Mouse (Mus musculus) ovary, postnatal 36 days (tissue): Measurements from ENCODE around the gene Mt1.

Experiments
- DNase-seq: peaks from one replicate; pipeline ENCODE4 v3.0.0; 2022; ENCODE audit warnings: low spot score, mixed read lengths

Gene Mt1

DNA sequence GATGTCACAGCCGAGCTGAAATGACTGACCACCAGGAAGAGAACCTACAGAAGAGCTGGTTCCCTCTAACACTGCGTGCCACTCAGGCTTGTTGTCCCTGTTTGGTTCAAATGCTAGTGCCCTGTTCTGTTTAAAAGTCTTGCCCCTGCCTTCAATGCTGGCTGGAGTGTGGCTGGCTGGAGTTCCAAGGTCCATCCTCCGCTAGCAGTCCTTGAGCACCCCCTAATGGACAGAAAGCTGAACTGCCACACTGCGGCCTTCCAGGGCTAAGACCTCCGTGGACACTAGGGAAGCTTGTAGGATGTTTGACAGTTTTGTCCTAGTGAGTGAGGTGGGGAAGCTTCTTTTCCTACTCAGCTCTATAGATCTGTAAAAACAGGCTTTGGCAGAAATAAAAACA is 26.9 kb downstream of the Mt1 start:
- DNase-seq = peak; percentile 72

DNA sequence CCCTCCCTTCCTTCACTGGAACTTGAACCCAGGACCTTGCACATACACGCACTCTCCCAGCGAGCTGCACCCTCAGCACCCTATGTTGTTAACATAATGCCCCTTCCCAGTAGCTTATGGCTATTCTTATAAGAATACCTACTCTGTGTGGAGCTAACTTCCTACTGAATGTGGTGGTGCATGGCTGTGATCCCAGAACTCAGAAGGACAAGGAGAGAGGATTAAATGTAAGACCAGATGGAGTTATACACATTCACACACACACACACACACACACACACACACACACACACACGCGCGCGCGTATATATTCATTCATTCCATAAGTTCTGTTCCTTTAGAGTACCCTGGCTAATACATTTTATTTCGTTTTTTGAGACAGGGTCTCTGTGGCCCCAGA is 27.4 kb downstream of the Mt1 start:
- no peak for DNase-seq

DNA sequence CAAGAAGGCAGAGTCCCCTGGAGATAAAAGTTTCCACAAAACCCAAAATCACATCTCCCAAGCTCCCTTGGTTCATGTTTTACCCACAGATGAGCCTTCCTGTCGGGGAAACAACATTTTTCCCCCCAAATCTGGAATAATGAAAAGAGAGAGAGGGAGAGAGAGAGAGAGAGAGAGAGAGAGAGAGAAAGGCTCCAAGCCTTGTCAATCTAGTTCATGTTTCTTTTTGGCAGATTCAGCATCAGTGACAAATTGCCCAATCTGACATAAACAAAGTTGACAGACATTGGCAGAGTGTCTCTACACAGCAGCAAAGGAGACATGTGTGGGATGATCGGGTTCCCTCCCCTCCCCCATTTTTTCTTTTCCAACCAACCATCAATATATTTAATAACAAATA is 28.6 kb downstream of the Mt1 start:
- DNase-seq = no peak

DNA sequence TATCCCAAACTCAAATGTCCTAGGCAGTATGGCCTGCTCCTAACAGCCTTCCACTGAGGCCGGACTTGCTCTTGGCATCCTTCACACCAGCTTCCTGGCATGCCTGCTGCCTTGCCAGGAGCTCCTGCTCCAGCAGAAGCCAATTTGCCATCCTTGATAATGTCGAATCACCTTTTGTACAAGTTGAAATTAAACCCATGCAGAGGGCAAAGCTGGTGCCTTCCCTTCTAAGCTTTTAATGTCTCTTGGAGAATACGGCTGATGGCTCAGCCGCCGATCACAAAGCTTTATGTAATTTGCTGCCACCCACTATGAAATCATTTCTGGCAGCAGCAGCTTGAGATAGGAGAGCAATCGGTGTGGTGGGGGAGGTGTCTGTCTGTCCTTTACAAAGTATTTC is 30.8 kb downstream of the Mt1 start:
- no peak for DNase-seq

DNA sequence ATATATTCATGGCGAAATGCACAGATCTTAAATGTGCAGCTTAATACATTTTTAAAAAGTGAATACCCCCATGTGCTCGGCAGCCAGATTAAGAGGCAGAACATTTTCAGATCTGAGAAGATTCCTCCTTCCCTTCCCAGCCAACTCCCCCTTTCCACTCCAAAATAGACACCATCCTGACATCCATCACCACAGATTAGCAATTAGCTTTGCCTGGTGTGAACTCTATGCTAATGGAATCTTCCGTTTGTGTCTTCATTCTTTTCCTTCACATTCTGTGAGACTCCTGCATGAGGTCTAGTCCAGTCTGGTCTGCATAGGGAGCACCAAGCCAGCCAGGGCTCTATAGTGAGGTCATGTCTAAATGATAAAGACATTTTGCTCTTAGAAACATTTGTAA is 31.3 kb downstream of the Mt1 start:
- DNase-seq = no peak

DNA sequence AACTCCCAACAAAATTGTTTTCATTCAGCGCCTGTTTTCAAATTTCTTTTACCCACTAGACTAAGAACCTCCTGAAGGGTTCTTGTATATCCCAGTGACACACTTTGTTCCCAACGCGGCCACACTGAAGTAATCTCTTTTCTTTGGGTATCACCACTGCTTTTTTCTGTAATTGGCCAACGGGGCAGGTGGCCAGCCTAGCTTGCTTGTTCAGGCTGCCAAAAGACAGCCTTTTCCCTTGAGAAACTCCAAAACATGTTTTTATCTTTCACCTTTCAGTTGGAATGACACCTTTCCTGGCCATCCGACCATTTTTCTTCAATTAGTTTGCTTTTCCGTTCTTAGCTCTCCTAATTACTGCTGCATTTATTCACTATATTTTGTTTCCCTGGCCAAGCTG is 34.9 kb downstream of the Mt1 start:
- no peak for DNase-seq

DNA sequence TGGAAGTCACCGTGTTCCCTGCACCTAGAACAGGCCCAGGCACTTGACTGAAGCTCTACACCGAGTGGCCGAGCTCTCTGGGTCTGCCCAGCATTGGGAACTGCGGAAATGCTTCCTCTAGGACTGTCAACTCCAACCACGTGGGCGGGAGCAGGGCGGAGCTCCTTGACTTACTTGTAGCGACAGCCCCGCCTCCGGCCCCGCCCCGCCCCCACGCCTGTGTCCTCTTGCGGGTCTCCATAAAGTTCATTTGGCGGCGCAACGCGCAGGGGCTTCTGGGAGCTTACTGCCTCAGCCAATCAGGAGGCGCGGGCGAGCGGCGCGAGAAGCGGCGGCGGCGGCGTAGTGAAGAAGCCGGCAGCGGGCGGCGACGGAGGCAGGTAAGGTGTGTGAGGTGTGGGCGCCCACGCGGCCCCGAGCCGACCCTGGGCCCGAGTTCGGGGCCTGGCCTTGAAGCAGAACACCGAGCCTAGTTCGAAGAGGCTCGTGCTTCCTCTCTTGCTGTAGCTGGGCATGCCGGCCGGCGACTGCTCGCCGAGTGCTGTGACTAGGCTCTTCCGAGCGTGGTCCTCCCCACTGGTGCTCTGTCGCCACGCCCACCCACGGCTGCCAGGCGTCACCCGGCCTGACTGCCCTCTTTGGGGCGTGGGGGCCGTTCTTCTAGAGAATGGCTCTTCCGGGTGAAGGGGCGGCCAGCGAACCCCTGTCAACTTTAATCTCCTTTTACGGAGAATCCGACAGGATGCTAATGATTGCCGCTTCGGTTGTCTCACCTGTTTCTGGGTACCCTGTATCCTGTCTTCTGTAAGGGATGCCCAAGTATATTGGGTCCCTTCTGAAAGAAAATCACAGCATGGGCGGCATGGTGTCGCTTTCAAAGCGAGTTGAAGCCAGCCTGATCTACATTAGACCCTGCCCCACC is 35.6 kb downstream of the Mt1 start, which contains the start of gene Nup93:
Gene Nup93, plus strand, starts transcription at position 313 of the 922 bp plus-strand sequence.
- peak; percentile 97 for DNase-seq

DNA sequence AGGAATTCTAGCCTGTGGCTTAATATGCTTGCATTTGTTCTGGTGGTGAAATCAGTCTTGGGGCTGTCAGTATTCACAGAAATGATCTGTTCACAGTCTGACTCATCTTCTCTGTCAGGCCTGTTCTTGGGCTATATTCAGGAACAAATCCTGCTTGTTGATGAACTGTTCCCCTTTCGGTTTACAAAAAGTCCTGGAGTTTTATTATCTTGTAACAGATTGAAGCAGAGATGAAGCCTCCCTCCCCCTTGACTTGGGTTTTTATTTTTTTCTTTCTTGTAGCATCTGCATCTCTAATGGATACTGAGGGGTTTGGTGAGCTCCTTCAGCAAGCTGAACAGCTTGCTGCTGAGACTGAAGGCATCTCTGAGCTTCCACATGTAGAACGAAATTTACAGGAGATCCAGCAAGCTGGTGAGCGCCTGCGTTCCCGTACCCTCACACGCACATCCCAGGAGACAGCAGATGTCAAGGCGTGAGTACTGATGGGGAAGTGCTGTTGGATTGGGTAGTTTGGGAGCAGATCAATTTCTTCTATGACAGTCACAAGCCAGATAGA is 48.6 kb downstream of the Mt1 start:
- DNase-seq = no peak
